ENCODE assay signal across 29 mouse cellular contexts in genomic region chr4:98717735-98718546, GRCm38 (mm10). TPM values are rescaled to one million over a fixed set of nuclear protein-coding genes. Genes with fewer than 3 reads are reported as not detected.
A peak's percentile ranks its signal among the peaks of the same experiment; 100 is the strongest.
DNase-seq lines count a peak whose midpoint lies in the region; ATAC-seq and TF ChIP-seq lines count a peak whose summit lies in the region.
"Had no signal": no experiment of that assay in that cellular context is flagged by ENCODE, and none has a peak within 500 bp of the region (broad histone marks: within the 10 kb centered on the region; RNA-seq: fewer than 3 reads in every experiment).

No protein-coding gene starts in this region.

- H3K4me3 ChIP-seq in forebrain, embryonic 15.5 days, result no peak overlapping the region
- H3K4me3 ChIP-seq in forebrain, embryonic 11.5 days (ENCODE audit: low read depth, low read length), result no peak overlapping the region
- no peak overlapping the region for H3K4me3 ChIP-seq in neural tube, embryonic 13.5 days
- no peak overlapping the region for H3K4me3 ChIP-seq in hindbrain, postnatal 0 days (ENCODE audit: low read length)
- H3K4me3 ChIP-seq in gastrocnemius, adult 2 months, result no peak overlapping the region
- H3K4me3 ChIP-seq: heart, embryonic 15.5 days; kidney, embryonic 15.5 days; limb, embryonic 15.5 days; liver, embryonic 15.5 days; stomach, embryonic 15.5 days had no signal

- H3K4me1 ChIP-seq in forebrain, embryonic 15.5 days, result no peaks in the 10 kb centered on the region; the same call in 1 of the 2 replicates
- no peaks in the 10 kb centered on the region for H3K4me1 ChIP-seq in forebrain, embryonic 11.5 days (replicated peaks; ENCODE audit: control insufficient read depth, insufficient read depth, low read length)
- H3K4me1 ChIP-seq in neural tube, embryonic 13.5 days (replicated peaks), result no peaks in the 10 kb centered on the region
- no peaks in the 10 kb centered on the region for H3K4me1 ChIP-seq in hindbrain, postnatal 0 days (ENCODE audit: insufficient read depth, low read length)
- H3K4me1 ChIP-seq: heart, embryonic 15.5 days; kidney, embryonic 15.5 days; limb, embryonic 15.5 days; liver, embryonic 15.5 days; stomach, embryonic 15.5 days had no signal

- no peaks in the 10 kb centered on the region for H3K9me3 ChIP-seq in forebrain, embryonic 15.5 days
- no peaks in the 10 kb centered on the region for H3K9me3 ChIP-seq in forebrain, embryonic 11.5 days (ENCODE audit: control insufficient read depth, low read length)
- no peaks in the 10 kb centered on the region; the same call in 1 of the 2 replicates for H3K9me3 ChIP-seq in neural tube, embryonic 13.5 days
- no peaks in the 10 kb centered on the region for H3K9me3 ChIP-seq in hindbrain, postnatal 0 days (ENCODE audit: low read length)
- H3K9me3 ChIP-seq: heart, embryonic 15.5 days; kidney, embryonic 15.5 days; limb, embryonic 15.5 days; liver, embryonic 15.5 days; stomach, embryonic 15.5 days had no signal

- 57% methylated on average over 17 of the region's 17 CpGs for WGBS in forebrain, embryonic 15.5 days
- 73% methylated on average over 17 of the region's 17 CpGs for WGBS in forebrain, embryonic 11.5 days
- 75% methylated on average over 17 of the region's 17 CpGs for WGBS in neural tube, embryonic 13.5 days
- 69% methylated on average over 17 of the region's 17 CpGs for WGBS in hindbrain, postnatal 0 days

- no peak overlapping the region for H3K27ac ChIP-seq in forebrain, embryonic 15.5 days (replicated peaks)
- H3K27ac ChIP-seq in forebrain, embryonic 11.5 days (ENCODE audit: low read depth, low read length), result no peak overlapping the region
- no peak overlapping the region; the same call in 1 of the 2 replicates for H3K27ac ChIP-seq in neural tube, embryonic 13.5 days (replicated peaks)
- H3K27ac ChIP-seq in hindbrain, postnatal 0 days, result no peak overlapping the region
- no peak overlapping the region for H3K27ac ChIP-seq in gastrocnemius, adult 2 months
- H3K27ac ChIP-seq: heart, embryonic 15.5 days; kidney, embryonic 15.5 days; limb, embryonic 15.5 days; liver, embryonic 15.5 days; stomach, embryonic 15.5 days had no signal

- H3K4me2 ChIP-seq in forebrain, embryonic 15.5 days (replicated peaks), result no peak overlapping the region
- no peak overlapping the region for H3K4me2 ChIP-seq in forebrain, embryonic 11.5 days (ENCODE audit: low read depth, low read length, severe bottlenecking)
- H3K4me2 ChIP-seq in neural tube, embryonic 13.5 days, result no peak overlapping the region
- H3K4me2 ChIP-seq in hindbrain, postnatal 0 days (ENCODE audit: low read depth, low read length), result no peak overlapping the region
- H3K4me2 ChIP-seq: heart, embryonic 15.5 days; kidney, embryonic 15.5 days; limb, embryonic 15.5 days; liver, embryonic 15.5 days; stomach, embryonic 15.5 days had no signal

- ATAC-seq in forebrain, embryonic 15.5 days (replicated peaks), result peak; percentile 58
- no peak; the same call in 1 of the 2 replicates for ATAC-seq in forebrain, embryonic 11.5 days (replicated peaks; ENCODE audit: low FRiP score)
- peak; percentile 85 for ATAC-seq in neural tube, embryonic 13.5 days (ENCODE audit: low read depth)
- ATAC-seq in hindbrain, postnatal 0 days, result peak; percentile 70
- ATAC-seq: intestine, postnatal 0 days; lung, postnatal 0 days had no signal

- intact Hi-C loops in gastrocnemius, adult 2 months (cut with DNase I), result no loop called here

- DNase-seq in forebrain, embryonic 11.5 days (ENCODE audit: low spot score), result no peak
- no peak for DNase-seq in neural tube, embryonic 10.5 days (ENCODE audit: extremely low spot score, low spot score)
- peak; percentile 16 for DNase-seq in hindbrain, postnatal 0 days (ENCODE audit: low spot score)
- DNase-seq in gastrocnemius, adult 2 months, result no peak
- DNase-seq in heart, adult 18-20 months, result no peak
- DNase-seq: adrenal gland, postnatal 36 days; cerebellum, adult 2 months; cerebellum, postnatal 36 days; gastrocnemius, postnatal 25 days; right cerebral cortex, postnatal 25 days; thymus, adult 18-20 months; thymus, postnatal 4 days had no signal

- no peak for TF ChIP-seq CTCF in hindbrain, postnatal 0 days (IDR thresholded peaks at IDR 0.05; ENCODE audit: low read depth)
- no peak for TF ChIP-seq CTCF in gastrocnemius, adult 2 months (IDR thresholded peaks at IDR 0.05)

- H3K27me3 ChIP-seq in forebrain, embryonic 15.5 days, result no peaks in the 10 kb centered on the region
- H3K27me3 ChIP-seq in forebrain, embryonic 11.5 days (ENCODE audit: control insufficient read depth, insufficient read depth, low read length), result no peaks in the 10 kb centered on the region
- H3K27me3 ChIP-seq in neural tube, embryonic 13.5 days, result no peaks in the 10 kb centered on the region
- H3K27me3 ChIP-seq in hindbrain, postnatal 0 days (ENCODE audit: insufficient read depth, low read length), result no peaks in the 10 kb centered on the region
- H3K27me3 ChIP-seq: CH12.LX; heart, embryonic 15.5 days; kidney, embryonic 15.5 days; limb, embryonic 15.5 days; liver, embryonic 15.5 days; stomach, embryonic 15.5 days had no signal

- no peaks in the 10 kb centered on the region for H3K36me3 ChIP-seq in forebrain, embryonic 15.5 days
- no peaks in the 10 kb centered on the region for H3K36me3 ChIP-seq in forebrain, embryonic 11.5 days (ENCODE audit: control insufficient read depth, insufficient read depth, low read length)
- no peaks in the 10 kb centered on the region for H3K36me3 ChIP-seq in neural tube, embryonic 13.5 days
- no peaks in the 10 kb centered on the region for H3K36me3 ChIP-seq in hindbrain, postnatal 0 days (ENCODE audit: insufficient read depth, low read length)
- H3K36me3 ChIP-seq: heart, embryonic 15.5 days; limb, embryonic 15.5 days; liver, embryonic 15.5 days; stomach, embryonic 15.5 days had no signal

- no peak overlapping the region for H3K9ac ChIP-seq in forebrain, embryonic 15.5 days (replicated peaks)
- no peak overlapping the region for H3K9ac ChIP-seq in forebrain, embryonic 11.5 days (ENCODE audit: low read length)
- no peak overlapping the region for H3K9ac ChIP-seq in neural tube, embryonic 13.5 days
- H3K9ac ChIP-seq in hindbrain, postnatal 0 days (replicated peaks; ENCODE audit: low read length), result no peak overlapping the region
- H3K9ac ChIP-seq: heart, embryonic 15.5 days; kidney, embryonic 15.5 days; limb, embryonic 15.5 days; liver, embryonic 15.5 days; stomach, embryonic 15.5 days had no signal

RNA-seq across cellular contexts. Expression of gene L1td1, which starts 8.6 kb away (rescaled TPM):
- not detected in 2 replicates for polyA plus RNA-seq in forebrain, embryonic 15.5 days (2015; fragmentation: Nextera tagmentation; extraction: Ambion mirVana)
- polyA plus RNA-seq in forebrain, embryonic 11.5 days (2014; fragmentation: Nextera tagmentation; extraction: Ambion mirVana), result 0.19 TPM in 1 of 2 replicates, not detected in the other
- polyA plus RNA-seq in neural tube, embryonic 13.5 days (2015; fragmentation: Nextera tagmentation; extraction: Ambion mirVana), result not detected in 2 replicates
- total RNA-seq in hindbrain, postnatal 0 days (2014; rRNA removed), result 1.0 TPM in 1 of 2 replicates, not detected in the other
- polyA plus RNA-seq in hindbrain, postnatal 0 days (2015; fragmentation: Nextera tagmentation; extraction: Ambion mirVana), result 0.15 and 0.19 TPM in 2 replicates
- not detected for total RNA-seq in gastrocnemius, adult 2 months (2021)
- total RNA-seq in heart, adult 18-20 months (2021), result under 1 TPM in 1 of 2 experiments, not detected in 1; 0.07 TPM
- total RNA-seq: adrenal gland, postnatal 36 days; CH12.LX; gastrocnemius, postnatal 25 days; heart, adult 8-10 months; hematopoietic stem cell, adult 5-6 weeks; left cerebral cortex, postnatal 25 days; MEL had no signal
- polyA plus RNA-seq: heart, embryonic 15.5 days; intestine, postnatal 0 days; large intestine, adult 2 months; liver, embryonic 15.5 days; lung, postnatal 0 days; neural tube, embryonic 11.5 days; spleen, adult 2 months had no signal
